Mouse (Mus musculus): ENCODE measurements around the gene Pde10a.

- TF ChIP-seq CTCF (IDR thresholded peaks at IDR 0.05; ENCODE audit: extremely low read depth, insufficient read length, insufficient replicate concordance, low read depth, low read length) (no peak), POLR2A (IDR thresholded peaks at IDR 0.05; ENCODE audit: low read depth, low read length) (no peak)
Observed at GRCm38 (mm10) chr17:8639703-8640380, 114.7 kb downstream of the Pde10a start.

Measured in small intestine, adult 2 months (tissue).